Mouse (Mus musculus) natural killer cell, adult 2 months (primary cell): ENCODE data around the gene Gm10972.
"Not testable (repeated sequence)": the region's sequence is repeated elsewhere in the genome, so short reads cannot be mapped to it uniquely, and the experiment has no call there.

Experiments used
- DNase-seq, 2 experiments: peaks; one replicate each; pipeline ENCODE4 v3.0.0; 2022; ENCODE audit warnings: low spot score in 2 of 2

Gm10972 gene

GRCm38 (mm10) chr3:94642495-94643162 lies at the start of gene Gm10972:
Gene Gm10972 (plus strand): TSS chr3:94643112.
- DNase-seq: not testable (repeated sequence)

GRCm38 (mm10) chr3:94595871-94596287 lies 47.0 kb upstream of the Gm10972 start:
- no peak for DNase-seq

GRCm38 (mm10) chr3:94597224-94597779 lies 45.6 kb upstream of the Gm10972 start:
- DNase-seq: no peak

DNA sequence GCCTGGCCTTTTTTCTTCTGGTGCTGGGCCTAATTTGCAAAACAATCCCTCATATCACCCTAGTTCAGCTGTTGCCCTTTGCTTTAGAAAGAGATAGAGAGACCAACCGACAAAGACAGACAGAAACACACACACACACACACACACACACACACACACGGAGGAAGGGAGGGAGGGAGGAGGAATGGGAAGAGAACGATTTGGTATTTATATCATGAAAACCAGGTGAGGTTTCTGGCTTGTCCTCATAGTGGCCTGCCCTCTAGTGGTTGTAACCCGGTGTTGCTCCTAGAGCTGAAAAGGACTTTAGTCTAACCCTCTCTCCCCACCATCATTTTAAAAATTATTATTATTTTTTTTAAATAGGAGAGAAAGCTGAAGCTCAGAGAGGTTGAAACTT lies 41.0 kb upstream of the Gm10972 start:
- peak; percentile 33 to 43 for DNase-seq

- no peak for DNase-seq
These were observed 33.3 kb upstream of the Gm10972 start for GRCm38 (mm10) chr3:94609621-94610020.

DNA sequence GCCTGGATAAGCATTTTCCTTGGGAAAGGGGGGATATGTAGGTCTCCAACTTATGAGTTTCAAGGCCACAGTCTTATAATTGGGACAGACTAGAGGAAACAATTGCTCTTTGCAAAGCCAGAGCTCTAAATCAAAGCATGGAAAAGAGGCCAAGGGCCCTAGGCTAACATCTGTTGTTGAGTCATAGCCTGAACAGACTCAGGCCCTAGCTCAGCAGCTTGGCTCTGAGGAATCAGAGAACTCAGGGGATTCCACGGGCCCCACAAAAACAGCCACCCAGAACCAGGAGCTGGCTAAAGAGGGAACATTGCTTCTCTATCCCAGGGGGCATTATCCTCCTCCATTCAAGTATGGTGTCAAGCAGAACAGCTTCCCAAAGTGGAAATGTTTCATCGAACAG lies 32.3 kb upstream of the Gm10972 start:
- DNase-seq: no peak

- no peak for DNase-seq
These were observed 31.6 kb upstream of the Gm10972 start for GRCm38 (mm10) chr3:94611343-94611742.

DNA sequence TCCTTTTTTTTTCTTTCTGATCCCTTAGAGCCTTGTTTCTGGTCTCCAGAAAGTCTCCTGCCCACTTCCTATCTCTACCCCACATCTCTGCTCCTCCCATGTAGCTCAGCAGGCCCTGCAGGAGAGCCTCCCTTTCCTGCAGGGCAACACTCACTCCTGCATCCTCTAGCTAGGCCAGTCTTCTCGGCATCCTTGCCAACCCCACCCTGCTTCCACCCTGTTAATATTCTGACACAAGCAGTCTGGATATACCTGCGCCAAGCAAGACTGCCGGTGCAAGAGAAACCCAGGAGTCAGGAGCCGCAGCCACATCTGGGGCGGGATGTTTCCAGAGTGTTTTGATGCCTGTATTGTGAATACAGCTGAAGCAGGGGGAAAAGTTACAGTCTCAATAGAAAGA lies 31.1 kb upstream of the Gm10972 start:
- no peak for DNase-seq

GRCm38 (mm10) chr3:94612274-94612673 lies 30.6 kb upstream of the Gm10972 start:
- no peak for DNase-seq

- DNase-seq: no peak
These were observed 29.5 kb upstream of the Gm10972 start for GRCm38 (mm10) chr3:94613258-94613878.

DNA sequence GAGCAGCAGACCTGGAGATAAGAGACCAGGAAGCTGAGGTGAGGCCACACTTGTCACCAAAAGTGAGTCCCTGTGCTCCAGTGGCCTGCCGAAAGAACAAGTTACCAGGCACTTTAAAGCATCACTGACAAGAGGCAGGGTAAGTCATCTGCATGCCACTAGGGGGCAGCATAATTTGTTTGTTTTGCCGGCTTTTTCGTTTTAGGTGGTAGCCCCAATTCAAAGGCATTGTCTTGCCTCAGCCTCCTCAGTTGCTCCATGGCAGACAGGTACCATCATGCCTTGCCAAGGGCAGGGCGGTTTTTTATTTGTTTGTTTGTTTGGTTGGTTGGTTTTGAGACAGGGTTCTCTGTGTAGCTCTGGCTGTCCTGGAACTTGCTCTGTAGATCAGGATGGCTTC lies 26.2 kb upstream of the Gm10972 start:
- DNase-seq: peak; percentile 47 to 54

- no peak for DNase-seq
These were observed 21.0 kb upstream of the Gm10972 start for GRCm38 (mm10) chr3:94621740-94622507.

GRCm38 (mm10) chr3:94622550-94622949 lies 20.4 kb upstream of the Gm10972 start:
- no peak for DNase-seq

GRCm38 (mm10) chr3:94624281-94624680 lies 18.6 kb upstream of the Gm10972 start:
- DNase-seq: no peak

GRCm38 (mm10) chr3:94628712-94629111 lies 14.2 kb upstream of the Gm10972 start:
- DNase-seq: no peak

DNA sequence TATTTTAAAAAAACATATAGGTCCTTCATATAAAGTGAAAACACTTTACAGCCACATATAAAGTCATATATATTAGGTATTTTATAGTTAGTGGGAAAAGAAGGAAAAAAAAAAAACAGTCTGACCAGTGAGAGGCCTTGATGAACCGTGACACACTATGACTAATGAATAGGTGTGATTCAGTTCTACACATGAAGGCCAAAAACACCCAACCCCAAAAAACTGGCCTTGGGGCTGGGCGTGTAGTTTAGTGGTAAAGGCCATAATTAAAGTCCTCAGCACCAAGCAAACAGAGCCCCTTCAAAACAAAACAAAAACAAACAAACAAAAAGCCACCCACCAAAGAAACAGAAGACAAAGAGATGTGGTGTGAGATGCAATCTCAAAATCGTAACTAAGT lies 13.0 kb upstream of the Gm10972 start:
- no peak for DNase-seq

DNA sequence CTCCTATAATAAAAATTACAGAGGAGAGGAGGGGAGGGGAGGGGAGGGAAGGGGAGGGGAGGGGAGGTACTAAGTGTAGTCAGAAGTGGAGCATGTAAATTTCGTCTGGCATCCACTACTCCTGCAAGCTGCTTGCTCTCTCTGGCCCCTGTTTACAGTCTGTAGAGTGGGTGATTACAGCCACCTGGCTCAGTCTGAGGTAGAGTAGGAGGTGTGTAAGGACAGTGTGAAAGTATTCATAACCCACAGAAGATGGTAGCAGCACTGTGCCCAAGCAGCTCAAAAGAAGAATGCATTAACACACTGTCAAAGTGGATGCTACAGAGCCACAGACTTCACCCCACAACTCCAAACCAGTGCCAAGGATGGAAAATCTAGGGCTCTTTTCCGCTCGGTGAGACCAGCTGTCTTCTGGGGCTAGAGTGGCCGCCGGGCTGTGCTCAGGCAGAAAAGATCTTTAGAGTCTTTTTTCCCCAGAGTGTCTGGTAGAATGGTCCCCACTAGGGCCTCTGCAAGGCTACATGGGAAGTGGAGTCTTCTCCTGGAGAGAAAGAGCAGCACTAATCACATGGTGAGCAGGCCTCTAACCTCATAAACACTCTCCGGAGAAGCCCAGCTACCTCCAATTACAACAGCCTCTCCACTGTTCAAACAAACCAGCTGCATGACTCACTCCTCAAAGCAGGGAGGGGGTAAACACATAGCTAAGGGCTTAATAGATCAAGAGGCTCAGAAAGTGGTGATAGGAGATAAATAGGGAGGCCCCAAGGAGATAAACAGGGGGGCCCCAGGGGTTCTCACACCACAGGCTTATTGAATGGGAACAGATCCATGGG lies 6.1 kb downstream of the Gm10972 start:
- DNase-seq: no peak

- no peak for DNase-seq
These were observed 7.5 kb downstream of the Gm10972 start for GRCm38 (mm10) chr3:94650409-94650808.

DNA sequence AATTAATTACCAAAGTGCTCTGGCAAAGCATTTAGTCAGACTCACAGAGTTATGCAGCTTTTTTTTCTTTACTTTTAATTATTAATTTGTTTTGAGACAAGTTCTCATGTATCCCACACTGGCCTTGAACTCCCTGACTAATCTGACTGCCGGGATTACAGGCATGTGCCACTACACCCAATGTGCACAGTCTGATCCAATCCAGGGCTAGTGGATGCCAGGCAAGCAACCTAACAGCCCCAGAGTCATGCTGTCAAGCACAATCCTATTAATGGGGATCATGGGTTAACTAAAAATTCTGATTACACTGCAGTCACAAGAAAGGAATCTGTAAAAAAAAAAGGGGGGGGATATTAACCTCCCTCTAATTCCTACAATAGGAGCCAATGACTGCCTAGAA lies 11.1 kb downstream of the Gm10972 start:
- DNase-seq: not testable (repeated sequence)

DNA sequence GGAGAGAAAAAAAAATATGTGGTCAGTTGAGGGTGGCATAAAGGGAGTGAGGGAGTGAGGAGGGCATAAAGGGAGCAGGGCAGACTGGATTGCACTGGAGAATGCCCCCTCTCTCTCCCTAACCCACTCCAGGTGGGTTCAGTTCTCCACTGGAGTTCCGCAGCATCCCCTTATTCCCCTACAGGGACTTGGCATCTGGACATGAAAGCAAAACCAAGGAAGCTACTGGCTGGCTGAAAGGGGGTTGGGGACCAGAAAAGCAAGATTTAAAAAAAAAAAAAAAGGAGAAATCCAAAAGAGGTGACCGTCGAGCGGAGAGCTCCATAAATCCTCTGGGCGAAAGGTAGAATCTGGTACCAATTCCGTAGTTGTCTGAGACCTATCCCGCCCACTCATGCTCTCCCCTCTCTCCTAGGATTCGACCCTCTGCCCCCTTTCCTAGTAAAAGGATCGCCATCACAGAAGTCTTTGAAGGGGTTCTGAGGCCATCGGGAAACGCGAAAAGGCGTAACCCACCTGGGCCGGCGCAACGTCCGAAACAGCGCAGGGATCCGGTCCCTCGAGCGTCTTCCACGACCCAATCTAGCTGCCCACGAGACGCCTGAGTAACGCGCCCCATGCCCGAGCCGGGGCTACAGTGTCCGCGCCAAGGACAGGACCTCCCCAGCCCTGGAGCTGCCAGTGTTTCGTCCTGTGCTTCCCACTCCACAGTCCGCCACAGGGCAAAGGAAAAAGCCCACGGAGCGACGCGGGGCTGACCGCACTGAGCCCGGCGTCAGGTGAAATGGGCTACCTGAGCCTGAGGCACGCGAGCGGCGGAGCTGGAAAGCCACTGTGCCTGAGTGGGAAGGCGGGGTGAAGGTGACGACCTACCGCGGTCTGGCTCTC lies 15.2 kb downstream of the Gm10972 start:
- not testable (repeated sequence) for DNase-seq

DNA sequence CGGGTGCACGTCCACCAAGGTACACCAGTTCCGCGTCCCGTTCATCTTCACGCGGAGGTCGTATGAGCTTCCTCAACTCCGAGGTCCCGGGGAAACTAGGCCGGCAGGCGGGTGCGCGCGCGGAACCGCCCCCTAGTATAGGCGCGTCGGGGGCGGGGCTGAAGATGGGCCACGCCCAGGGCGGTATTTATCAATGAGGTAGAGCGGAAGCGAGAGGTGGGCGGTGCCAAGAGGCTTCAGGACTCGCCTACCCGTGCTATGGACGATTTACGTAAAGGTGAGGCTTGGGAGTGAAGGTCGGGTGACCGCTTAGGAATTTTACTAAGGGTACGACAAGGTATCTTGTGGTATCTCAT lies 15.8 kb downstream of the Gm10972 start, which contains the start of gene Tuft1:
Tuft1 (minus strand) TSS at position 133 of the 356 bp plus-strand sequence.
- DNase-seq: peak; percentile 62 to 78
